Comparison of ENCODE assay signal across 6 mouse cellular contexts in the genomic region with DNA sequence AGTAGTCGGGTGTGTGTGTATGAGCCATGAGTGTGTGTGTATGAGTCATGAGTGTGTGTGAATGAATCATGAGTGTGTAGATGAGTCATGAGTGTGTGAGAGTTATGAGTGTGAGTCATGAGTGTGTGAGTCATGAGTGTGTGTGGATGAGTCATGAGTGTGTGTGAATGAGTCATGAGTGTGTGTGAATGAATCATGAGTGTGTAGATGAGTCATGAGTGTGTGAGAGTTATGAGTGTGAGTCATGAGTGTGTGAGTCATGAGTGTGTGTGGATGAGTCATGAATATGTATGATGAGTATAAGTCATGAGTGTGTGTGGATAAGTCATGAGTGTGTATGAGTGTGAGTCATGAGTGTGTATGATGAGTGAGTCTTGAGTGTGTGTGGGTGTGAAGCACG. TPM values are rescaled to one million over a fixed set of nuclear protein-coding genes. Genes with fewer than 3 reads are reported as not detected.
"Had no signal": no experiment of that assay in that cellular context is flagged by ENCODE, and none has a peak within 500 bp of the region (broad histone marks: within the 10 kb centered on the region; RNA-seq: fewer than 3 reads in every experiment).

No protein-coding gene starts in this region.

RNA-seq across cellular contexts. Expression of a gene that starts 52.5 kb away (rescaled TPM):
- total RNA-seq: megakaryocyte, adult 5-6 weeks; midbrain, postnatal 0 days; neutrophil, adult 5-6 weeks had no signal
- polyA plus RNA-seq: lung, adult 2 months; spleen, adult 2 months; testis, adult 2 months had no signal
